21 mouse cellular contexts compared by ENCODE assay signal in genomic region chr7:64289416-64289815, GRCm38 (mm10). TPM values are rescaled to one million over a fixed set of nuclear protein-coding genes. Genes with fewer than 3 reads are reported as not detected.
DNase-seq lines count a peak whose midpoint lies in the region; ATAC-seq lines count a peak whose summit lies in the region.
"Had no signal": no experiment of that assay in that cellular context is flagged by ENCODE, and none has a peak within 500 bp of the region (broad histone marks: within the 10 kb centered on the region; RNA-seq: fewer than 3 reads in every experiment).

No protein-coding gene starts in this region.

- no peak overlapping the region for H3K4me2 ChIP-seq in kidney, embryonic 15.5 days
- peak overlapping the region; percentile 10; the same call in 1 of the 2 replicates for H3K4me2 ChIP-seq in neural tube, embryonic 13.5 days

- no peaks in the 10 kb centered on the region for H3K27me3 ChIP-seq in kidney, embryonic 15.5 days
- no peaks in the 10 kb centered on the region for H3K27me3 ChIP-seq in neural tube, embryonic 13.5 days
- H3K27me3 ChIP-seq: embryonic facial prominence, embryonic 12.5 days; heart, embryonic 15.5 days; limb, embryonic 15.5 days; neural tube, embryonic 12.5 days had no signal

- no peak for ATAC-seq in kidney, embryonic 15.5 days (replicated peaks; ENCODE audit: low FRiP score)
- no peak for ATAC-seq in neural tube, embryonic 13.5 days (ENCODE audit: low read depth)
- ATAC-seq in megakaryocyte progenitor cell, adult 5-6 weeks (replicated peaks; ENCODE audit: poor library complexity), result no peak
- ATAC-seq: forebrain, embryonic 14.5 days; intestine, embryonic 16.5 days had no signal

- DNase-seq in kidney, adult 18-20 months, result peak; percentile 52
- no peak for DNase-seq in neural tube, embryonic 10.5 days (ENCODE audit: extremely low spot score, low spot score)
- peak; percentile 68 to 85 for DNase-seq in kidney, postnatal 25 days
- peak; percentile 54 for DNase-seq in yolk sac, embryonic 10.5 days (ENCODE audit: low spot score)
- no peak for DNase-seq in right cerebral cortex, postnatal 10 days (ENCODE audit: low spot score in 2 of 2)
- DNase-seq: cerebellum, adult 9-10 months; gastrocnemius, postnatal 14 days; heart, adult 2 months; layer of hippocampus, postnatal 36 days; lung, postnatal 10 days; spleen, adult 18-20 months had no signal

- WGBS in kidney, embryonic 15.5 days, result 89% methylated on average over 7 of the region's 7 CpGs
- 90% methylated on average over 7 of the region's 7 CpGs for WGBS in neural tube, embryonic 13.5 days

- H3K4me3 ChIP-seq in kidney, embryonic 15.5 days (replicated peaks), result no peak overlapping the region
- H3K4me3 ChIP-seq in neural tube, embryonic 13.5 days, result no peak overlapping the region
- H3K4me3 ChIP-seq: embryonic facial prominence, embryonic 12.5 days; heart, embryonic 15.5 days; neural tube, embryonic 12.5 days had no signal

- H3K36me3 ChIP-seq in kidney, embryonic 15.5 days, result peaks cover 8% of the 10 kb centered on the region; the same call in 1 of the 2 replicates
- H3K36me3 ChIP-seq in neural tube, embryonic 13.5 days, result peaks cover 7% of the 10 kb centered on the region
- H3K36me3 ChIP-seq: heart, embryonic 15.5 days; neural tube, embryonic 12.5 days had no signal

- no peak overlapping the region for H3K27ac ChIP-seq in kidney, embryonic 15.5 days
- no peak overlapping the region for H3K27ac ChIP-seq in neural tube, embryonic 13.5 days (replicated peaks)
- H3K27ac ChIP-seq: embryonic facial prominence, embryonic 12.5 days; heart, embryonic 15.5 days; layer of hippocampus, adult 2 months; limb, embryonic 15.5 days; neural tube, embryonic 12.5 days had no signal

- H3K4me1 ChIP-seq in kidney, embryonic 15.5 days, result peaks cover 11% of the 10 kb centered on the region; the same call in 1 of the 2 replicates
- H3K4me1 ChIP-seq in neural tube, embryonic 13.5 days (replicated peaks), result peaks cover 29% of the 10 kb centered on the region
- H3K4me1 ChIP-seq: limb, embryonic 15.5 days had no signal

- no peak overlapping the region for H3K9ac ChIP-seq in kidney, embryonic 15.5 days
- H3K9ac ChIP-seq in neural tube, embryonic 13.5 days, result no peak overlapping the region
- H3K9ac ChIP-seq: embryonic facial prominence, embryonic 12.5 days; heart, embryonic 15.5 days; limb, embryonic 15.5 days; neural tube, embryonic 12.5 days had no signal

- H3K9me3 ChIP-seq in kidney, embryonic 15.5 days (replicated peaks), result no peaks in the 10 kb centered on the region
- H3K9me3 ChIP-seq in neural tube, embryonic 13.5 days, result no peaks in the 10 kb centered on the region
- H3K9me3 ChIP-seq: embryonic facial prominence, embryonic 12.5 days; heart, embryonic 15.5 days; limb, embryonic 15.5 days; neural tube, embryonic 12.5 days had no signal

RNA-seq across cellular contexts. Expression of gene Mtmr10, which starts 2.0 kb away (rescaled TPM):
- polyA plus RNA-seq in kidney, embryonic 15.5 days (2015; fragmentation: Nextera tagmentation; extraction: Ambion mirVana), result 9.1 and 10.2 TPM in 2 replicates
- polyA plus RNA-seq in neural tube, embryonic 13.5 days (2015; fragmentation: Nextera tagmentation; extraction: Ambion mirVana), result 11.2 and 11.5 TPM in 2 replicates
- 4.5 and 5.8 TPM in 2 replicates for total RNA-seq in megakaryocyte progenitor cell, adult 5-6 weeks (2015)
- total RNA-seq in megakaryocyte progenitor cell, adult 5-6 weeks (2017), result 2.1 and 4.1 TPM in 2 replicates

Comparison
In these comparisons a context has a peak if more than half of its experiments do, and no peak if none do; other contexts are left out.
1. DNase-seq: peak in kidney, adult 18-20 months (single experiment), kidney, postnatal 25 days (2 of 2) and yolk sac, embryonic 10.5 days (single experiment); none in neural tube, embryonic 10.5 days (single experiment) and right cerebral cortex, postnatal 10 days (0 of 2).